Mouse (Mus musculus) MEL (cell line): Measurements from ENCODE around the gene Per2. TPM values are rescaled to one million over a fixed set of nuclear protein-coding genes. Genes with fewer than 3 reads are reported as not detected.

ENCODE experiments used
- DNase-seq: peaks from one replicate; pipeline ENCODE4 v3.0.0; 2011; ENCODE audit warnings: low read depth, low spot score
- H3K27ac ChIP-seq: 2 replicates; pipeline ENCODE4 v1.5.1; 2012; ENCODE audit warnings: low read depth, mild to moderate bottlenecking, control low read depth, low read length, moderate library complexity; ENCODE audit not compliant: control insufficient read depth
- H3K27me3 ChIP-seq, 2 experiments: fragments of 150-350 bp in 1 of 2; sonication (generic) in 1 of 2; 2 replicates each; pipeline ENCODE4 v1.6.1; 2012; ENCODE audit warnings: low read length in 2 of 2, mild to moderate bottlenecking in 2 of 2, improper control_type of control experiment in 1 of 2, moderate library complexity in 1 of 2; ENCODE audit not compliant: insufficient read depth in 2 of 2, control insufficient read depth in 1 of 2
- H3K36me3 ChIP-seq, 2 experiments: 2 replicates each; pipeline ENCODE4 v1.6.1; 2012 to 2014; ENCODE audit warnings: low read length in 2 of 2, improper control_type of control experiment in 1 of 2, inconsistent platforms in 1 of 2, mild to moderate bottlenecking in 1 of 2; ENCODE audit not compliant: insufficient read depth in 2 of 2, control insufficient read depth in 1 of 2
- H3K4me1 ChIP-seq, 2 experiments: fragments of 150-350 bp in 1 of 2; sonication (generic) in 1 of 2; 2 replicates each; pipeline ENCODE4 v1.6.1; 2012; ENCODE audit warnings: low read length in 2 of 2, improper control_type of control experiment in 1 of 2, mild to moderate bottlenecking in 1 of 2; ENCODE audit not compliant: insufficient read depth in 2 of 2, control insufficient read depth in 1 of 2
- H3K4me3 ChIP-seq, 2 experiments: fragments of 150-350 bp in 1 of 2; sonication (generic) in 1 of 2; 2 replicates each; pipeline ENCODE4 v1.5.1; 2012; ENCODE audit warnings: low read depth in 2 of 2, low read length in 2 of 2, mild to moderate bottlenecking in 2 of 2, moderate library complexity in 2 of 2, control low read depth in 1 of 2, improper control_type of control experiment in 1 of 2; ENCODE audit not compliant: control insufficient read depth in 1 of 2, insufficient read depth in 1 of 2
- H3K79me2 ChIP-seq: 2 replicates; pipeline ENCODE4 v1.6.1; 2012; ENCODE audit warnings: mild to moderate bottlenecking, low read length, moderate library complexity; ENCODE audit not compliant: control insufficient read depth, poor library complexity, insufficient read depth
- H3K9ac ChIP-seq: 2 replicates; pipeline ENCODE4 v1.6.1; 2012; ENCODE audit warnings: low read depth, mild to moderate bottlenecking, control low read depth, low read length, moderate library complexity; ENCODE audit not compliant: control insufficient read depth, poor library complexity, severe bottlenecking
- H3K9me3 ChIP-seq: fragments of 150-350 bp; sonication (generic); replicated peaks from 2 replicates; pipeline ENCODE4 v1.6.1; 2012; ENCODE audit warnings: mild to moderate bottlenecking, low read length, improper control_type of control experiment, moderate library complexity; ENCODE audit not compliant: insufficient read depth
- CHD1 ChIP-seq: IDR thresholded peaks from 2 replicates; pipeline ENCODE4 v1.6.1; 2012; ENCODE audit warnings: low read depth, mild to moderate bottlenecking, inconsistent platforms, low read length, improper control_type of control experiment
- CHD2 ChIP-seq: IDR thresholded peaks from 2 replicates; pipeline ENCODE4 v1.6.1; 2011; ENCODE audit warnings: low read length, improper control_type of control experiment
- ELF1 ChIP-seq: IDR thresholded peaks from 2 replicates; pipeline ENCODE4 v1.6.1; 2014; ENCODE audit warnings: low read depth, mild to moderate bottlenecking, inconsistent platforms, low read length, improper control_type of control experiment, moderate library complexity
- EP300 ChIP-seq, 2 experiments: IDR thresholded peaks; 2 replicates each; pipeline ENCODE4 v1.6.1; 2011; ENCODE audit warnings: improper control_type of control experiment in 2 of 2, low read length in 2 of 2, low read depth in 1 of 2, mild to moderate bottlenecking in 1 of 2
- ETS1 ChIP-seq: IDR thresholded peaks from 2 replicates; pipeline ENCODE4 v1.6.1; 2012; ENCODE audit warnings: low read depth, mild to moderate bottlenecking, inconsistent platforms, low read length, improper control_type of control experiment, moderate library complexity
- GABPA ChIP-seq: IDR thresholded peaks from 2 replicates; pipeline ENCODE4 v1.6.1; 2012; ENCODE audit warnings: low read depth, mild to moderate bottlenecking, inconsistent platforms, low read length, improper control_type of control experiment, moderate library complexity
- GATA1 ChIP-seq: IDR thresholded peaks from 2 replicates; pipeline ENCODE4 v1.6.1; 2011; ENCODE audit warnings: low read depth, low read length, improper control_type of control experiment
- JUND ChIP-seq: IDR thresholded peaks from 2 replicates; pipeline ENCODE4 v1.6.1; 2011; ENCODE audit warnings: low read depth, mild to moderate bottlenecking, improper control_type of control experiment, low read length
- MAFK ChIP-seq: IDR thresholded peaks from 2 replicates; pipeline ENCODE4 v1.6.1; 2011; ENCODE audit warnings: low read depth, mild to moderate bottlenecking, low read length, improper control_type of control experiment, borderline replicate concordance
- MAX ChIP-seq: IDR thresholded peaks from 2 replicates; pipeline ENCODE4 v1.6.1; 2011; ENCODE audit warnings: low read length, improper control_type of control experiment
- MEF2A ChIP-seq: IDR thresholded peaks from 2 replicates; pipeline ENCODE4 v1.6.1; 2014; ENCODE audit warnings: low read depth, mild to moderate bottlenecking, inconsistent platforms, low read length, improper control_type of control experiment; ENCODE audit not compliant: poor library complexity, insufficient replicate concordance, severe bottlenecking; ENCODE audit errors: extremely low read depth
- MYC ChIP-seq: IDR thresholded peaks from 2 replicates; pipeline ENCODE4 v1.6.1; 2011; ENCODE audit warnings: low read depth, mild to moderate bottlenecking, low read length, improper control_type of control experiment, moderate library complexity
- NELFE ChIP-seq: IDR thresholded peaks from 2 replicates; pipeline ENCODE4 v1.6.1; 2011; ENCODE audit warnings: low read depth, low read length, improper control_type of control experiment
- NRF1 ChIP-seq: IDR thresholded peaks from 2 replicates; pipeline ENCODE4 v1.6.1; 2014; ENCODE audit warnings: low read depth, mild to moderate bottlenecking, inconsistent platforms, low read length, improper control_type of control experiment, moderate library complexity; ENCODE audit not compliant: poor library complexity, insufficient read depth, severe bottlenecking
- POLR2A ChIP-seq, 2 experiments: IDR thresholded peaks; 2 replicates each; pipeline ENCODE4 v1.6.1; 2011 to 2012; ENCODE audit warnings: low read length in 2 of 2, mild to moderate bottlenecking in 2 of 2, control low read depth in 1 of 2, improper control_type of control experiment in 1 of 2, low read depth in 1 of 2, moderate library complexity in 1 of 2; ENCODE audit not compliant: control insufficient read depth in 1 of 2, insufficient read depth in 1 of 2, poor library complexity in 1 of 2
- POLR2AphosphoS5 ChIP-seq: IDR thresholded peaks from 2 replicates; pipeline ENCODE4 v1.6.1; 2012; ENCODE audit warnings: low read depth, borderline replicate concordance, mild to moderate bottlenecking, inconsistent platforms, low read length, moderate library complexity, mixed read lengths
- RAD21 ChIP-seq: IDR thresholded peaks from 2 replicates; pipeline ENCODE4 v1.6.1; 2011; ENCODE audit warnings: mild to moderate bottlenecking, low read depth, low read length, improper control_type of control experiment
- RCOR1 ChIP-seq: IDR thresholded peaks from 2 replicates; pipeline ENCODE4 v1.6.1; 2012; ENCODE audit warnings: low read depth, mild to moderate bottlenecking, inconsistent platforms, low read length, improper control_type of control experiment
- SIN3A ChIP-seq: IDR thresholded peaks from 2 replicates; pipeline ENCODE4 v1.6.1; 2012; ENCODE audit warnings: low read length, improper control_type of control experiment, inconsistent platforms
- UBTF ChIP-seq: IDR thresholded peaks from 2 replicates; pipeline ENCODE4 v1.6.1; 2012; ENCODE audit warnings: low read depth, mild to moderate bottlenecking, inconsistent platforms, low read length, improper control_type of control experiment, moderate library complexity, borderline replicate concordance; ENCODE audit not compliant: insufficient read depth
- USF1 ChIP-seq: IDR thresholded peaks from 2 replicates; pipeline ENCODE4 v1.6.1; 2014; ENCODE audit warnings: low read depth, mild to moderate bottlenecking, inconsistent platforms, low read length, improper control_type of control experiment, moderate library complexity
- ZC3H11A ChIP-seq: IDR thresholded peaks from 2 replicates; pipeline ENCODE4 v1.6.1; 2012; ENCODE audit warnings: low read depth, mild to moderate bottlenecking, inconsistent platforms, low read length, improper control_type of control experiment
- ZMIZ1 ChIP-seq: IDR thresholded peaks from 2 replicates; pipeline ENCODE4 v1.6.1; 2012; ENCODE audit warnings: low read depth, mild to moderate bottlenecking, inconsistent platforms, low read length, improper control_type of control experiment, moderate library complexity
- ZNF384 ChIP-seq: IDR thresholded peaks from 2 replicates; pipeline ENCODE4 v1.6.1; 2012; ENCODE audit warnings: low read depth, mild to moderate bottlenecking, inconsistent platforms, low read length, improper control_type of control experiment
- polyA plus RNA-seq, 2 experiments: library from polyadenylated mRNA; stranded (reverse) in 1 of 2; unstranded in 1 of 2; fragments of >175 nt in 1 of 2; fragments of >200 nt in 1 of 2; gene quantifications; 2 replicates each; pipeline versions ENCODE4 v1.2.1 to v1.2.4; 2012; ENCODE audit warnings: low replicate concordance in 2 of 2, low read depth in 1 of 2; ENCODE audit not compliant: insufficient read length in 2 of 2, insufficient read depth in 1 of 2, missing spikeins in 1 of 2
- total RNA-seq: library from RNA; depleted of rRNA; stranded (reverse); fragments of 300-350 nt; gene quantifications from 2 replicates; pipeline ENCODE4 v1.2.3, GENCODE M21; 2012

The Per2 gene
- total and polyA plus RNA-seq, 3 experiments = 4.3 to 8.3 TPM; not detected in 1

GRCm38 (mm10) chr1:91451547-91452084 is 7.5 kb downstream of the Per2 start:
- no peak for DNase-seq
- H3K9ac ChIP-seq = no peak overlapping the region
- no peaks in the 10 kb centered on the region for H3K27me3 ChIP-seq
- peaks cover 3 to 30% of the 10 kb centered on the region in 2 experiments; a peak in 3 of 4 replicates for H3K4me1 ChIP-seq
- H3K9me3 ChIP-seq = no peaks in the 10 kb centered on the region
- no peak overlapping the region for H3K4me3 ChIP-seq
- H3K27ac ChIP-seq = no peak overlapping the region
- no peak for TF ChIP-seq NRF1
- no peak for TF ChIP-seq RAD21
- TF ChIP-seq NELFE = no peak
- TF ChIP-seq USF1 = no peak
- no peak for TF ChIP-seq SIN3A
- TF ChIP-seq ZNF384 = no peak
- no peak for TF ChIP-seq JUND
- no peak for TF ChIP-seq POLR2A (IDR thresholded peaks at IDR 0.05; ENCODE audit: control insufficient read depth in 1 of 2, insufficient read depth in 1 of 2, low read depth in 1 of 2, low read length in 2 of 2, poor library complexity in 1 of 2)
- TF ChIP-seq MAX = no peak
- TF ChIP-seq RCOR1 = no peak
- no peak for TF ChIP-seq MYC
- TF ChIP-seq POLR2AphosphoS5 = no peak
- TF ChIP-seq ELF1 = no peak
- no peak for TF ChIP-seq GATA1
- TF ChIP-seq MAFK = no peak
- TF ChIP-seq ETS1 = no peak
- TF ChIP-seq ZMIZ1 = no peak
- TF ChIP-seq ZC3H11A = no peak
- no peak for TF ChIP-seq MEF2A
- H3K36me3 ChIP-seq = peaks cover 5 to 26% of the 10 kb centered on the region in 2 experiments
- H3K79me2 ChIP-seq = peaks cover 3% of the 10 kb centered on the region

GRCm38 (mm10) chr1:91450851-91451250 is 8.3 kb downstream of the Per2 start:
- Histone ChIP-seq H3K36me3 (peaks cover 5 to 26% of the 10 kb centered on the region in 2 experiments), H3K79me2 (peaks cover 3% of the 10 kb centered on the region), H3K4me3 (no peak overlapping the region), H3K4me1 (peaks cover 3 to 30% of the 10 kb centered on the region in 2 experiments; a peak in 3 of 4 replicates), H3K9ac (no peak overlapping the region), H3K27ac (no peak overlapping the region), H3K9me3 (no peaks in the 10 kb centered on the region), H3K27me3 (no peaks in the 10 kb centered on the region)
- TF ChIP-seq CHD2 (no peak), GABPA (no peak), USF1 (no peak), MYC (no peak), MEF2A (no peak), EP300 (IDR thresholded peaks at IDR 0.05; ENCODE audit: low read depth in 1 of 2, low read length in 2 of 2) (no peak), UBTF (no peak), GATA1 (no peak), POLR2AphosphoS5 (no peak), MAFK (no peak), JUND (no peak), NRF1 (no peak), CHD1 (no peak), NELFE (no peak), ZMIZ1 (no peak), ZNF384 (no peak), MAX (no peak)
- no peak for DNase-seq
